Mouse (Mus musculus) embryonic facial prominence, embryonic 10.5 days (tissue): ENCODE results near the gene Arhgap19. TPM values are rescaled to one million over a fixed set of nuclear protein-coding genes. Genes with fewer than 3 reads are reported as not detected.

Source experiments
- DNase-seq: peaks from one replicate; pipeline ENCODE4 v3.0.0-alpha.2; 2017; ENCODE audit warnings: low spot score
- H3K27ac ChIP-seq: fragments of 300-500 bp; sonication (generic); replicated peaks from 2 replicates; pipeline ENCODE4 v1.5.1; 2016; ENCODE audit warnings: mild to moderate bottlenecking
- H3K27me3 ChIP-seq: fragments of 300-500 bp; sonication (generic); replicated peaks from 2 replicates; pipeline ENCODE4 v1.6.1; 2016; ENCODE audit warnings: low read depth, mild to moderate bottlenecking; ENCODE audit not compliant: poor library complexity, severe bottlenecking
- H3K36me3 ChIP-seq: fragments of 300-500 bp; sonication (generic); replicated peaks from 2 replicates; pipeline ENCODE4 v1.6.1; 2016; ENCODE audit warnings: mild to moderate bottlenecking, moderate library complexity
- H3K4me1 ChIP-seq: fragments of 300-500 bp; sonication (generic); 2 replicates; pipeline ENCODE4 v1.6.1; 2016
- H3K4me3 ChIP-seq: fragments of 300-500 bp; sonication (generic); 2 replicates; pipeline ENCODE4 v1.5.1; 2016; ENCODE audit warnings: mild to moderate bottlenecking, moderate library complexity
- H3K9me3 ChIP-seq: fragments of 300-500 bp; sonication (generic); 2 replicates; pipeline ENCODE4 v1.6.1; 2016; ENCODE audit warnings: mild to moderate bottlenecking
- WGBS: fragments of 180-500 bp; shearing (Covaris S2); methylation state at CpG from one replicate; pipeline ENCODE4 v1.1.7; 2016; 5-methylcytosine and 5-hydroxymethylcytosine counted together
- polyA plus RNA-seq: library from polyadenylated mRNA; unstranded; fragments of >200 nt; fragmentation: Nextera tagmentation; extraction: Ambion mirVana; gene quantifications from 2 replicates; pipeline ENCODE4 v1.2.1, GENCODE M21; 2016

The Arhgap19 gene
- polyA plus RNA-seq, 1 experiment from 2014 or later, result 45.2 TPM

DNA sequence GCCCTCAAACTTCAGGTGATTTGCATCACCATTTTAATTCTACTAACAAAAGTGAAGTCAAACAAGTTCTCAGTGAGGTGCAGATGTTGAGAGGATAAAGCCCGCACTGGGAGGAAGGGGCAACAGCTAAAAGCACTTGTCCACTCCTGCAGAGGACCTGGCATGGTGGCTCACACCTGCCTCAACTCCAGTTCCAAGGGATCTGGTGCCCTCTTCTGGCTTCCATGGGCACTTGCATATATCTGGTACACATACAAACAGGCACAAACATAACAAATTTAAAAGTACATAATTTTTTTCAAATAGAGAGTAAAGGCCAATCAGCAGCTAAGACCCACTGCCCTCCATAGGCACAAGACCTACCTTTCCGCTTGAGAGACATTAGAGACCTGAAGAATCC is 10.5 kb downstream of the Arhgap19 start:
- H3K9me3 ChIP-seq, result no peaks in the 10 kb centered on the region
- H3K36me3 ChIP-seq, result peaks cover 44% of the 10 kb centered on the region
- 91% methylated on average over 2 of the region's 2 CpGs for WGBS
- no peak overlapping the region for H3K27ac ChIP-seq
- H3K4me3 ChIP-seq, result no peak overlapping the region
- H3K27me3 ChIP-seq, result no peaks in the 10 kb centered on the region
- DNase-seq, result no peak
- peaks cover 7% of the 10 kb centered on the region; the same call in 1 of the 2 replicates for H3K4me1 ChIP-seq

DNA sequence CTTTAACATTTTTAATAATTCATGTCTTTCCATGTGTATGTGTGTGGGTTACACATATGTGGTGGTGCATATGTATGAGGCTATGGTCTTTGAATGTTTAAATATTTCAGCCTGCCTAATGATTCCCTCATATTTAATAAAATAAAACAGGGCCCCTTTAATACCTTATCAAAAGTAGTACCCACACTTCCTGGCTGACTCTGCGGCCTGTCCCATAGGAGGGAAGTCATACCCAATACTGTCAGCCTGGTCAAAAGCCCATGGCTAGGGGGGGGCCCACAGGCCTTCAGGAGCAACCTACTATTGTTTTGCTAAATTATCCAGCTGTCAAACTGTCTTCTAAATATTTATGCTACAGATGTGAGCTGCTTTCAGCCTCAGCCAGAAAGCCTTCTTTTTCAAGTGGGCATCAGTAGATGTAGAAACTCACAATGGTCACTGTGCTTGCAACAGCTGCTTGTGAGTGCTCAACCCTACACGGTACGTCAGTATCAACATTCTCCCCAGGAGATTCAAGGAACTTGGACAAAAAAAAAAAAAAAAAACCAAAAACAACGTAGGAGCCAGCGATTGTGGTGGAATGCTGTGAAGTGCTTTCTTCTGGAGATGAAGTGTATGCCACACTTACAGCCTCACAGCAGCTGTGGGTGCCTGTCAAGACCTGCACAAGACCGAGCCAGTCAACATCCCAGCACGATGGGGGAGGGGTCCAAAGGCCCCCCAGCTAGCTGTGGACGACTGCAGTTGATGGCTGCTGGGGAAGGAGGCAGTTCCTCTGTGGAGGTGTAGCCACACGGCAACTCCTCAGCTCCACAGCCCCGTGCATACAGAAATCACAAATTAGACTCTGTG is 12.5 kb downstream of the Arhgap19 start:
- H3K9me3 ChIP-seq, result no peaks in the 10 kb centered on the region
- H3K27ac ChIP-seq, result no peak overlapping the region
- DNase-seq, result peak; percentile 22
- WGBS, result 73% methylated on average over 10 of the region's 10 CpGs
- peaks cover 62% of the 10 kb centered on the region for H3K36me3 ChIP-seq
- H3K4me1 ChIP-seq, result no peaks in the 10 kb centered on the region
- H3K27me3 ChIP-seq, result no peaks in the 10 kb centered on the region
- no peak overlapping the region for H3K4me3 ChIP-seq

DNA sequence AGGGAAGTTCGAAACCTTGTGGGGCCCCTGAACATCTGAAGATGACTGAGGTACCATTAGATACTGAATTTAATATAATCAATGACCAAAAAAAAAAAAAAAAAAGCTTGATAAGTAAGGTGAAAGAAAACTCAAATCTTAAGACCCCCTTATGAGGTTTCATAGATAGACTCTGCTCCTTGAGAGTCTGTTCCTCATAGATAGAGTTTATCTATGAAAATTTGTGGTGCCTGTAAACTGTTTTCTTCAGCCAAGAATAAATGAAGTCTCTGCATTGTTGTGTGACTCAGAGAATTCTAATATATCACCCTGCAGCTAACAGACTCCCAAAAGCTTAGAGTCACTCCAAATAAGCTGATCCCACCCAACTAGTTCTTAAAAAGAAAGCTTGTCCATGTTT is 15.0 kb downstream of the Arhgap19 start:
- DNase-seq, result no peak
- no peak overlapping the region for H3K4me3 ChIP-seq
- peaks cover 80% of the 10 kb centered on the region for H3K36me3 ChIP-seq
- H3K4me1 ChIP-seq, result no peaks in the 10 kb centered on the region
- H3K9me3 ChIP-seq, result no peaks in the 10 kb centered on the region
- 97% methylated on average over 1 of the region's 1 CpGs for WGBS
- H3K27me3 ChIP-seq, result no peaks in the 10 kb centered on the region
- H3K27ac ChIP-seq, result no peak overlapping the region

DNA sequence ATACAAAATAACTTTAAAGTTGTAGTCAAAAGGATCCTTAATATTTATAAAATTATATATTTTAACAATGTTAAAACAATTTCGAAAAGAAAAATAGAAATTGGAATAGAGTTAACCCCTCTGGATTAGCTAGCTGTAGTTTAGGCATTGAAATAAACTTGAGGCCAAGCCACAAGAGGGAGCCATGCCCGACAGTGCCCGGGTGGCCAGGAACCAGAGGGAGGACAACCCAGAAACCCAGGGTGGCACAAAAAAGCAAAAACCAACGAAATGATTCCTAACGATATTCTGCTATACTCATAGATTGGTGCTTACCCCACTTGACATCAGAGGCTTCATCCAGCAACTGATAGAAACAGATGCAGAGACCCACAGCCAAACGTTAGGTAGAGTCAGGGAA is 24.3 kb downstream of the Arhgap19 start:
- 92% methylated on average over 6 of the region's 6 CpGs for WGBS
- Histone ChIP-seq H3K4me3 (no peak overlapping the region), H3K4me1 (no peaks in the 10 kb centered on the region), H3K27ac (no peak overlapping the region), H3K36me3 (peaks cover 96% of the 10 kb centered on the region), H3K9me3 (no peaks in the 10 kb centered on the region), H3K27me3 (no peaks in the 10 kb centered on the region)
- DNase-seq, result no peak

DNA sequence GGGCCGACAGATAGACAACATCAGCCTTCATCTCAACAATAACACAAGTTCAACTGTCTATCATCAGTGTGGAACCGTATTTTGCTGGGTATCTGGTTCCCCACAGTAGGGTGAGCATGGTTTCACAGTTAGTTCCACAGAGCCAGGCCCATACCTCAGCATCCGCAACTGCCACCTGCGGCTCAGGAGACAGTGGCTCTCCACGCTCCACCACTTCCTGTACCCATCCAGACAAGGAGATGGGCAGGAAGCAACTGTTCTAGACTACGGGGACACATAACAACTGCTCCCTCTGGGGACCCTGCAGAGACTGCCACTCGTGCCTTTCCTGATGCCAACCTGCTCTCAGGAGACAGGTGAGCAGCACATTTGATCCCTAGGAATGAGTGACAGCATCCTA is 33.1 kb downstream of the Arhgap19 start:
- Histone ChIP-seq H3K4me3 (no peak overlapping the region), H3K4me1 (peaks cover 18% of the 10 kb centered on the region), H3K27me3 (no peaks in the 10 kb centered on the region), H3K36me3 (peaks cover 74% of the 10 kb centered on the region), H3K27ac (no peak overlapping the region), H3K9me3 (no peaks in the 10 kb centered on the region)
- no peak for DNase-seq
- 91% methylated on average over 7 of the region's 7 CpGs for WGBS

DNA sequence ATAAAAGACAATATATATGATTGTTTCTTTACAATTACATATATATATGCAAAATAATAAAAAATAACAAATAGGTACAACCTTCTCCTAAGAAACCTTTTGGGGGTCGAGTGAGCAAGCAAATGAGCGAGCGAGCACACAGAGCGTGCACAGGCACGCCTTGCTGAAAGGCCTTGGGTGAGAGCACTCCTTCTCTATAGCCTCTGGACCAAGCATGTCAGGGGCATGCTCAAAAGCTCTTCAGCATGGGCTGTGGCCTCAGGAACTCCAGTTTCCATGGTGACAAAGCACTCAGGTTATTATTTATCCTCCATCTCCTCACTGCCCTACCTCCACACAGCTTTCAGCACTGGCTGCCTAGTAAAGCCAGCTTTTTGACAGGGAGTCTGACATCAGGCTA is 35.2 kb downstream of the Arhgap19 start:
- 81% methylated on average over 5 of the region's 5 CpGs for WGBS

DNA sequence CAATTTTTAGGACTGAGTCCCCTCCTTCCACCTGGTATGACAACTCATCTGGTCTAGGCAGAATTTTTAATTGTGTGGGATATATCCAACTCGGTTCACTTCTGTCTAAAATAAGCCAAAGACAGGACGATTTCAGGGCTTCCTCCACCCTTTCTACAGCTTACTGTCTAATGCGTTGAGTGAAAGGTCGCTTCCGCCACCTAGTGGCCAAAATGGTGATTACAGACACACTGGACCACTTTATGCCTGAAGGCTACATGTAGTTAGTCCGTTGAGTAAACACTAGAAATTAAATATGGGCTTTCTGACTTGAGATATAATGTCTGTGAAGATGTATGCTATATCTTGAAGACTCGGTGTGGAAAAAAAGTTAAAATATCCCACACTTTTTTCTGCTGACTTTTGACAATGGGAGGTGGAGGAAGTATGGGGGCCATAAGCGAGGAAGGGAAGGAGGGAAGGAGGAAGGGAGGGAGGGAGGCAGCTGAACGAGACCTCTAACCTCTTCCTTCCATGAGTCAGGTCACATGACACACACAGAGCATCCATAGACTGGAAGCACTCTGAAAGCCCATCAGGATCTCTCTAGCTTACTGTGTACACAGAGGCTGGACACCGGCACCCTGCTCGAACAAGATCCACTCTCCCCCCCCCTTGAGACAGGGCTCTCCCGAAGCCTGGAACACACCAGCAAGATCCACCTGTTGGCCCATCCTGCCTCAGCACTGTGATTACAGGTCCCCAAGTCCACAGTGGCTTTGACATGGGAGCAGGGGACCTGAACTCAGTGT is 37.8 kb downstream of the Arhgap19 start:
- 35% methylated on average over 12 of the region's 12 CpGs for WGBS

More for the DNA sequence above, 35.2 kb downstream of the Arhgap19 start:
- Histone ChIP-seq H3K4me3 (no peak overlapping the region), H3K27me3 (no peaks in the 10 kb centered on the region), H3K36me3 (peaks cover 54% of the 10 kb centered on the region), H3K9me3 (no peaks in the 10 kb centered on the region), H3K27ac (peak overlapping the region; percentile 21; the same call in 1 of the 2 replicates), H3K4me1 (peaks cover 18% of the 10 kb centered on the region)
- DNase-seq, result peak; percentile 32

DNA sequence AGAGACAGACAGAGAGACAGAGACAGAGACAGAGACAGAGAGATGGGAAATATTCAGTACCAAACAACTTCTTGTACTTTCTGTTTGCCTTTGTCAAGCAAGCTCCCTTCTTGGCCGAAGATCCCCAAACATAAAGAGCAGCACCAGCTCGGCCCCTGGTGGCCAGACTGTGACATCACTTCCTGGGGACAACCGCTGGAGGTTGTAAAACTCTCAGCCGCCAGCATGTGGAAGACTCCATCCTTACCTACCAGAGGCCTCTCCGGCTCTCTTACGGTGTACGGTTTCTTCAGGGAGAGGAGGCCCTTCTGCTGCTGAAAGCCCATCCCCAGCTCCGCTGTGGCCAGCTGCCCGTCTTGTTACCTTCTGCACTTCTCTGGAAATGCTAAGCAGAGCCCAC is 40.3 kb downstream of the Arhgap19 start:
- H3K36me3 ChIP-seq, result 0 out of 2 replicates have a peak, but pooled peaks cover 5% of the 10 kb centered on the region
- no peak overlapping the region for H3K4me3 ChIP-seq
- 49% methylated on average over 9 of the region's 9 CpGs for WGBS
- DNase-seq, result peak; percentile 57
- no peaks in the 10 kb centered on the region for H3K27me3 ChIP-seq
- H3K9me3 ChIP-seq, result no peaks in the 10 kb centered on the region
- peaks cover 11% of the 10 kb centered on the region for H3K4me1 ChIP-seq
- no peak overlapping the region for H3K27ac ChIP-seq

More for the DNA sequence above, 37.8 kb downstream of the Arhgap19 start:
- Histone ChIP-seq H3K36me3 (peaks cover 29% of the 10 kb centered on the region), H3K9me3 (no peaks in the 10 kb centered on the region), H3K27me3 (no peaks in the 10 kb centered on the region), H3K27ac (no peak overlapping the region), H3K4me1 (peaks cover 18% of the 10 kb centered on the region), H3K4me3 (no peak overlapping the region)
- peak; percentile 84 for DNase-seq

DNA sequence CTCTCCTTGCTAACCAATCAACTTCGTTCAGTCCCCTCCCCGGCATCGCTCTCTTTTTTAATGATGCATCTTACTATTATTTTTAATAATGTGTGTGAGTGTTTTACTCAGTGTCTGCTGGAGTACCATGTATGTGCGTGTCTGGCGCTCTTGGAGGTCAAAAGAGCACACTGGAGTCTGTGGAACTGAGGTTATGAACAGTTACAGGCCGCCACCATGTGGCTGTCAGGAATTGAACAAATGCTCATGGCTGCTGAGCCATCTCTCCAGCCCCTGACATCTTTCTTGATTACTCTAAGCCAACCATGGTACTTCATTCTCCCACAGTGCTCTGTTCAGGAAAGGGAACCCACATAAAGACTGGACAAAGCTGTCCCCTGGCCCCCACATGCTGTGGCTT is 42.1 kb downstream of the Arhgap19 start:
- no peak for DNase-seq
- 87% methylated on average over 6 of the region's 6 CpGs for whole genome bisulfite sequencing

DNA sequence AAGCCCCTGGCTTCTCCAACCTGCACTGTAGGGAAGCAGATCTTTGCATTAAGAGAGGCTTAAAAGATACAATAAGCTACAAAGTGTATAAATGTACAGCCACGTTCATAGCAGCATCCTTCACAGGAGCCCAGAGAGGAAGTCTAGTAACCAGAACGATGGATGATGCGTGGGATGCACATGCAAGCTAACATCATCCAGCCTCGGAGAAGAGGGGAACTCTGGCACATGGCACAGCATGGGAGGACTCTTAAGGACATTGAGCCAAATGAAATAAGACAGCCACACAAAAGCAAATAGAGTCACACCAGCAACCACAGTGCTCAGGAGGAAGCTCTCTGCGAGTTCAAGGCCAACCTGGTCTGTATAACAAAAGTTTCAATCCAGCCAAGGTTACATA is 42.6 kb downstream of the Arhgap19 start:
- DNase-seq, result no peak
- Histone ChIP-seq H3K27ac (no peak overlapping the region), H3K27me3 (0 out of 2 replicates have a peak, but pooled peaks cover 5% of the 10 kb centered on the region), H3K4me1 (peaks cover 6% of the 10 kb centered on the region; the same call in 1 of the 2 replicates), H3K36me3 (no peaks in the 10 kb centered on the region), H3K9me3 (no peaks in the 10 kb centered on the region), H3K4me3 (no peak overlapping the region)
- 90% methylated on average over 5 of the region's 5 CpGs for WGBS

More for the DNA sequence above, 42.1 kb downstream of the Arhgap19 start:
- Histone ChIP-seq H3K27ac (no peak overlapping the region), H3K4me1 (peaks cover 5% of the 10 kb centered on the region; the same call in 1 of the 2 replicates), H3K36me3 (no peaks in the 10 kb centered on the region), H3K27me3 (0 out of 2 replicates have a peak, but pooled peaks cover 5% of the 10 kb centered on the region), H3K9me3 (no peaks in the 10 kb centered on the region), H3K4me3 (no peak overlapping the region)

DNA sequence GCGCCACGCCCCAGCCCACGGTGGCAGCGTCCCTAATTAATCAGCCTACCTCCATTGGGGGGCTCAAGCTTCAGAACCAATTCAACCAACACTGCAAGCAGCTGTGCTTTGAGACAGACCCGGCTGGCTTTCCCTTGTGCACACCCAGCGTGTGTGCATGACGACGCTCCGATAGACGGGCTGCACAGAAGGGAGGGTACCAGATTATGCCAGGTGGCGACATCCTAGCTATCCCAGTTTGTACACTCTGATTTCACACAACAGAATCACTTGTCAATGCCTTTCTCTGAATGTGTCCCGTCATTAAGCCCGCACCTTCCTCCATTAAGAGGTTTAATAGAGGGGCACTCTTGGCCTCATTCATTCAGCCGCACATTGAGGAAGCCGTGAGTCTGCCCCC is 47.1 kb downstream of the Arhgap19 start:
- 80% methylated on average over 15 of the region's 15 CpGs for WGBS
- Histone ChIP-seq H3K9me3 (no peaks in the 10 kb centered on the region), H3K36me3 (no peaks in the 10 kb centered on the region), H3K27me3 (peaks cover 29% of the 10 kb centered on the region), H3K4me3 (no peak overlapping the region), H3K4me1 (peaks cover 19% of the 10 kb centered on the region), H3K27ac (no peak overlapping the region)
- DNase-seq, result no peak

DNA sequence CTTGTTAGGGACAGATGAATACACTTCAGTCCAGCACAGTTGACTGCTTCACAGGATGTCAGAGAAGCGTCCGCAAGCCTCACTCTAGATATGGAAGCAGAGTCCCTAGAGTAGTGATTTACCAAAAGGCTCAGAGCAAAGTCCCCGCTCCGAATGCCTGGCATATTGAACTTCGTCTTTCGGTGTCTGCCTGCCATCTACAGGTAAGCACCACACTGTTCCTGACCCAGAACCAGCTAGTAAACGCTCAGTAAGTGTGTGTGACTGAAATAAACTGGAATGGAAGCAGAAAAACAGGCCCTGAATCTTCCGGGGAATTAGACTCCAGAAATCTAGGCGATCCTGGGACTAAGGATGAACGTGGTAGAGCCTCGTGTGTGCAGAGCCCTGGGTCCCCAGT is 49.9 kb downstream of the Arhgap19 start:
- no peak overlapping the region for H3K4me3 ChIP-seq
- H3K9me3 ChIP-seq, result no peaks in the 10 kb centered on the region
- WGBS, result 68% methylated on average over 11 of the region's 11 CpGs
- H3K36me3 ChIP-seq, result no peaks in the 10 kb centered on the region
- DNase-seq, result no peak
- H3K27me3 ChIP-seq, result peaks cover 45% of the 10 kb centered on the region
- H3K27ac ChIP-seq, result no peak overlapping the region
- H3K4me1 ChIP-seq, result peaks cover 22% of the 10 kb centered on the region
